Mouse (Mus musculus): ENCODE data around the gene Jmjd8.
"Not testable (repeated sequence)": the region's sequence is repeated elsewhere in the genome, so short reads cannot be mapped to it uniquely, and the experiment has no call there.

Gene Jmjd8

DNA sequence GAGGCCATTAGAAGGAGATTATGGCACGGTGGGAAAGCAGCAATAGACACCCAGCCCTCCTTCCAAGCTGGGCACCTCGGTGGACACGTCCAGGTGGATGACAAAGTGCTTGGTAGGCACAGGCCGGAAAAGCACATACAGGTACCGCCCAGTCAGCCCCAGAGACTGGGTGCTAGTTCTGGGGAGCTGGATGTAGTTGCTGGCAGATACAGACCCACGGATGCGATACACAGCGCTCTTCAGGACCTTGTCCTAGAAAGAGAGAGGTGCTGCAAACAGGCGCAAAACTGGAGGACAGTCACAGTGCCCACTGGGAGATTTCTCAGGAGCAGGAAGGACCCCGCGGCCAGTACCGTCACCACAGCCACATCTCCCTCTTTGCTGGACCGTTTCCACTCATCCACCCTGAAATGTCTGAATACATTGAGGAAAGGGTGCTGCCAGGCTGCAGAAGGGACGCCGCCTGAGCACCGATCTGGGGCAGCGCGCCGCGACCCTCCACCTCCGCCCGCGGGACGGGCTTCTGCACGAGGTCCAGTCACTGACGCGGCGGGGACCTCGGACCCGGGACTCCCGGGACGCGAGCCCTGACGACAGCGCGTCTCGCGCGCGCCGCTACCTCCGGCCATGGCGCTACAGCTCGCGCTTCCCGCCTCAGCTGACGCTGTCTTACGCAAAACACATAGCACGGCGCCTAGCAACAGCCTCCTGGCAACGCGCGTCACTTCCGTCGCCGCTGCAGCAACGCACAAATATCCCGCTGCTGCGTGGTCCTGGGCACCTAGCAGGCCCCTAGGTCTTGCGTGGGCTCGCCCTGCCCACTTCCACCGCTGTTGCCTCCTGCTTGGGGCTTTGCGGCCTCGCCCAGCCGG lies 32.4 kb downstream of the Jmjd8 start, which contains the start of gene Wdr90:
Gene Wdr90 (minus strand): TSS at position 670 of the 872 bp plus-strand sequence.
- DNase-seq (ENCODE audit: low spot score in 2 of 2), result peak; percentile 92

DNA sequence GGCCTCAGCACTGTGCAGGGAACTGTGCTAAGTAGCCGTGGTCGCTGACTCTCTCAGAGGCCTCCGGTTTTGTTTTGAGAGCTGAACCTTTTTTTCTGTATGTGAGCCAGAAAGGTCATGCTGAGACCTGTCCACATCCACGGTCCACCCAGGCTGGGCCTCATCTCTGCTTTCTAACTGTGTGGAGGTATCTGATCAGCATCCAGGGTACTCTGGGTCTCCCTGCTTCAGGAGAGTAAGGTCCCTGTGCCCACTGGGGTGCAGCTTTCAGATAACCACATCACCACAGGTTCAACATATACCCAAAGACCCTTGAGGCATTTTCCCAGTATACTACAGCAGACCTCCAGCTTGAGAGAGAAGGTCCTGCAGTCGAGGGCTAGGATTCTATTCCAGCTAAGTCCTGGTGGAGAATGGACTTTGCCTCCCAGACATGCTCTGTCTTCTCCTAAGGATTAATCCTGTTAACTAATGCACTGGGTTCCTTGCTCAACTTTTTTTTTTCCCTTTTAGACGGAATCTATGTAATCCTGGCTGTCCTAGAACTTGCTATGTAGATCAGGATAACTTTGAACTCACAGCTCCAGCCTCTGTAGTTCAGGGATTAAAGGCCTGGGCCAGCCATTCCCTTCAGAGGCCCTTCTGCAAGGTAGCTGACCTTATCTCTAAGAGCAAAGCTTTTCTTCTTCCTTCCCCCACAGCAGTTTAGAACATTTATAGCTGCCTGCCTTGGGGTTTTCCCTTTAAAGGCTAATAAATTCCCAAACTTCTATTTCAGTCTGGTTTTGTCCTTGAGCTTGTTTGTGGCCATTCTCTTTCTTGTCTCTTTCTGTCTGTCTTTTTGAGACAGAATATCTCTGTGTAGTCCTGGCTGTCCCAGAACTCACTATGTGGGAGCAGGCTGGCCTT lies 33.3 kb downstream of the Jmjd8 start:
- DNase-seq (ENCODE audit: low spot score in 2 of 2), result peak in 1 of 2 experiments; percentile 50

DNA sequence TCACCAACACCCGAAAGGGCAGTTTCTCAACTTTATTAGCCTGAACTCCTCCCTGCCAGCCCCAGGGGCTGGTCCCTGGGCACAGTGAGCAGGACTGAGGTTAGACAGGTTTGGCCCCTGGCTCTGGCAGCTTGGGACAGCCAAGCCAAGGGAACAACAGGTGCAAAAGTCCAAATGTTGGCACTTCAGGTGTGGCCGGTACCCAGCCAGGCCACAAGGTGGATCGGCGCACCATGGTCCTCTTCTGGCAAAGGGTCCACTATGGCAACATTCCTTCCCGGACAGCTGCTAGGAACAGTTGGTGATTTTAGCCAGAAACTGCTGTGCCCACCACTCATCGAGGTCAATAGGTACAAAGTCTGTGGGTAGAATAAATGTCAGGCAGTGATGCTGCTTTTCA lies 35.0 kb downstream of the Jmjd8 start:
- DNase-seq (ENCODE audit: low spot score in 2 of 2), result no peak

GRCm38 (mm10) chr17:25864311-25864710 lies 35.6 kb downstream of the Jmjd8 start:
- DNase-seq (ENCODE audit: low spot score in 2 of 2), result no peak

- DNase-seq (ENCODE audit: low spot score in 2 of 2), result no peak
Measured at GRCm38 (mm10) chr17:25865288-25865687, 36.6 kb downstream of the Jmjd8 start.

- peak in 1 of 2 experiments; percentile 53 for DNase-seq (ENCODE audit: low spot score in 2 of 2)
Measured at GRCm38 (mm10) chr17:25866172-25866571, 37.5 kb downstream of the Jmjd8 start.

GRCm38 (mm10) chr17:25867509-25867835 lies 38.8 kb downstream of the Jmjd8 start:
- no peak for DNase-seq (ENCODE audit: low spot score in 2 of 2)

DNA sequence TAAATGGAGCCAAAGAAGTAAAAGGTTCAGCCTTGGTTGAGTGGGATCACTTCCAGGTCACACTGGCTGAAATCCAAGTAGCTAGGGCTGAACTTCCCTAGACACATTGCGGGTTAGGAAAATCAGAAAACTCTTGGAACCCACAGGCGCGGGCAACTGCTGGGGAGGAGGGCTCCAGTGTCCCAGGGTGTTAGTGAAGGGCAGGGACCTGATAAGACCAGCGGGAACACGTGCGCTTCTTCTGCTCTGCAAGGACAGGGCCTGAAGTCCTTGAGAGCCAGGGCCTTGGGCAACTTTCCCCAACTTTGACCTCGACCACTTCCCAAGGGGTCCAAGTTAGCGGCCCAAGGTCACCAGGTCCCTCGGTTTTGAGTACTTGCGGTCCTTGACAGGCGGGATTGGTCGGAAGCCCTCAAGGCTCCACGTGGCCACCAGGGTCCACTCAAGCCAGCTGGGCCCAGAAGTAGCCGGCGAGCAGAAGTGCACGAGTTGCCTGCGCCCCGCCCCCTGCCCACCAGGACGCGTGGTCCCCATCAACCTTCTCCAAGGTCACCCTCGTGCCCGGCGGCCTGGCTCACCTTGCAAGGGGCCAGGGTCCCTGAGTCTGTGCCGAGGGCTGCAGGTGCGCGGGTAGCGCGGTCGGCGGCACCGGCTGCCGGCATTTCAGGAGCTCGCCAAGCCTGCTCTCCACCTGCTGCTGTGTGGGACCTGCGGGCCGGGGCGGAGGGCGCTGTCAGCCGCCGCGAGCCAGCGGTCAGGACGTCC lies 39.4 kb downstream of the Jmjd8 start:
- DNase-seq (ENCODE audit: low spot score in 2 of 2), result peak; percentile 66 to 69

DNA sequence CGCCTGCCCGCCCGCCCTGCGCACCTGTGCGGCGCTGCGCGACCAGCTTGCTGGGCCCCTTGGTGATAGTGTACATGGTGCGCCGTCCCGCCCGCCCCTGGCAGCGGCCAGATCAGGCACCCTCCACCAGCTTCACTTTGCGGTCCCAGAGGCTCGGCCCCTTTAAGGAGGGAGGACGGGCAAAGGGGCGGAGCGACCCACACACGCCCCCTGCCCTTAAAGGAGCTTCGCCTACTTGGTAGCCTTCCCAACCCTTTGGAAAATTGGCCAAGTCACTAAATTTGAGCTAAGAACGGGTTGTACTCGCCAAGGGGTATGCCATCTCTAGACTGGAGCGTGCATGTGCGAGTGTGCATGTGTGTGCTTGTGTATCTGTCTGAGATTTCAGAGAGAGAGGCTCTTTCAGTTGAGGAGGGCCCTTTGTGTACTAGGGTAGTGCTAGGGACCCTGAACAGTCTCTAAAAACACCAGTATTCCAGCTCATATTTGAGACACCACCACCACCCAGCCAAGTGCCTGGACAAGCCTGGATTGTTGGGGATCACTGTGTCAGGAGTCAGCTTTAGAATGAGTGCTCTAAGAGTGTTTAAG lies 40.0 kb downstream of the Jmjd8 start, which contains the start of gene Mcrip2:
Gene Mcrip2 (minus strand): TSS at position 164 of the 591 bp plus-strand sequence.
- DNase-seq (ENCODE audit: low spot score in 2 of 2), result peak; percentile 84 to 89

GRCm38 (mm10) chr17:25869498-25869897 lies 40.8 kb downstream of the Jmjd8 start:
- DNase-seq (ENCODE audit: low spot score in 2 of 2), result no peak

- DNase-seq (ENCODE audit: low spot score in 2 of 2), result no peak
Measured at GRCm38 (mm10) chr17:25869954-25870353, 41.3 kb downstream of the Jmjd8 start.

GRCm38 (mm10) chr17:25871566-25871965 lies 42.9 kb downstream of the Jmjd8 start:
- not testable (repeated sequence) for DNase-seq (ENCODE audit: low spot score in 2 of 2)

DNA sequence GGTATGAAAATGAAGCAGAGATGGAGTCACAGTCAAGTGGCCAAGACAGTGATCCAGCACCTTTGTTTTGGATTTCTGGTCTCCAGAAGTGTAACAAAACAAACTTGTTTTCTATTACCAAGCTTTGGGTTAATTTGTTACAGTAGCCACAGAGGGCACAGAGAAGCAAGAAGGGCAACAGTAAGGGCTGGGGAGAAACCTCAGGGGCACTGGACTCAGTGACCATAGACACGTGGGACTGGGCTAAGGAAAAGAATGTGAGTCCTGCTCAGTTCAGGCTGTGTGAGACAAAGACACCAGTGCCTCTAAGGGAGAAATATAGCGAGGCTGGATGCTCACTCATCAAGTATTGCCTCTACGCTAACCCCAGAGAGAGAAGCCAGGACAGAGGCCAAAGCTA lies 44.0 kb downstream of the Jmjd8 start:
- DNase-seq (ENCODE audit: low spot score in 2 of 2), result no peak

- DNase-seq (ENCODE audit: low spot score in 2 of 2), result no peak
Measured at GRCm38 (mm10) chr17:25873405-25874147, 44.9 kb downstream of the Jmjd8 start.

GRCm38 (mm10) chr17:25874148-25874720 lies 45.6 kb downstream of the Jmjd8 start:
- DNase-seq (ENCODE audit: low spot score in 2 of 2), result no peak

DNA sequence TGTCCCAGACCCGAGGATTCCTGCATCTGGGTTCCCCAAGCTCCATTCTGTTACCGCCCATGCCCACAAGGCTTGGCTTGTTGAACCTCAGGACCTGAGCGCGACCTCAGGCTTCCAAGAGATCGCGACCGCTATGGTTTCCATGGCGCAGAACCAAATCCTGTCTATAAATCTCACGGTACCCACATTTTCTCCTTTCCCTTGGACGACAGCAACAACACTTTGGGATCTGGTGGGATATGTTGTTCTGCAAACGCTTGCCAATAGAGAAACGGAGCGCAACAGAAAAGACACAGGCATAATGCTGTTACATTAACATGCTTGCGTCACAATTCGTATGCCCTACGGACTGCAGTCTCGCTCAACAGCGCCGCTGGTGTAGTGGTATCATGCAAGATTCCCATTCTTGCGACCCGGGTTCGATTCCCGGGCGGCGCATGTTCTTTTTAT lies 46.1 kb downstream of the Jmjd8 start, which contains the start of gene Mettl26:
Gene Mettl26 (plus strand): TSS at position 354 of the 450 bp plus-strand sequence.
- DNase-seq (ENCODE audit: low spot score in 2 of 2), result peak; percentile 80 to 95

- DNase-seq (ENCODE audit: low spot score in 2 of 2), result peak; percentile 87 to 89
Measured at GRCm38 (mm10) chr17:25875171-25876136, 46.8 kb downstream of the Jmjd8 start.

GRCm38 (mm10) chr17:25876347-25876915 lies 47.8 kb downstream of the Jmjd8 start:
- no peak for DNase-seq (ENCODE audit: low spot score in 2 of 2)
